Mouse (Mus musculus) intestine, embryonic 15.5 days (tissue): ENCODE measurements around the gene Stoml3. TPM values are rescaled to one million over a fixed set of nuclear protein-coding genes. Genes with fewer than 3 reads are reported as not detected.

Source experiments
- ATAC-seq: fragments of 200-750 bp; cut with Nextera tagmentation; 2 replicates; pipeline ENCODE4 v1.8.0; 2017; ENCODE audit warnings: moderate TSS enrichment, moderate library complexity
- H3K27ac ChIP-seq: fragments of 300-500 bp; sonication (generic); 2 replicates; pipeline ENCODE4 v1.5.1; 2015; ENCODE audit warnings: mild to moderate bottlenecking, inconsistent platforms
- H3K27me3 ChIP-seq: fragments of 300-500 bp; sonication (generic); replicated peaks from 2 replicates; pipeline ENCODE4 v1.6.1; 2015; ENCODE audit warnings: inconsistent platforms
- H3K36me3 ChIP-seq: fragments of 300-500 bp; sonication (generic); 2 replicates; pipeline ENCODE4 v1.6.1; 2015; ENCODE audit warnings: inconsistent platforms
- H3K4me1 ChIP-seq: fragments of 300-500 bp; sonication (generic); replicated peaks from 2 replicates; pipeline ENCODE4 v1.6.1; 2015; ENCODE audit warnings: inconsistent platforms
- H3K4me2 ChIP-seq: fragments of 300-500 bp; sonication (generic); replicated peaks from 2 replicates; pipeline ENCODE4 v1.6.1; 2015; ENCODE audit warnings: mild to moderate bottlenecking, inconsistent platforms
- H3K4me3 ChIP-seq: fragments of 300-500 bp; sonication (generic); replicated peaks from 2 replicates; pipeline ENCODE4 v1.5.1; 2015; ENCODE audit warnings: inconsistent platforms
- H3K9ac ChIP-seq: fragments of 300-500 bp; sonication (generic); 2 replicates; pipeline ENCODE4 v1.6.1; 2015; ENCODE audit warnings: inconsistent platforms
- H3K9me3 ChIP-seq: fragments of 300-500 bp; sonication (generic); 2 replicates; pipeline ENCODE4 v1.6.1; 2016; ENCODE audit warnings: inconsistent platforms
- WGBS: fragments of 180-500 bp; shearing (Covaris S2); methylation state at CpG from one replicate; pipeline ENCODE4 v1.1.7; 2015; 5-methylcytosine and 5-hydroxymethylcytosine counted together
- polyA plus RNA-seq: library from polyadenylated mRNA; unstranded; fragments of >200 nt; fragmentation: Nextera tagmentation; extraction: Ambion mirVana; gene quantifications from 2 replicates; pipeline ENCODE4 v1.2.1, GENCODE M21; 2015

The Stoml3 gene
- polyA plus RNA-seq, 1 experiment from 2014 or later: 0.15 TPM

GRCm38 (mm10) chr3:53463046-53463764 lies 25.2 kb upstream of the Stoml3 start, which contains the start of the genes Nhlrc3 and Proser1:
Nhlrc3 (minus strand) TSS chr3:53463332.
Proser1 (plus strand) TSS chr3:53463666.
- under 1% methylated on average over 51 of the region's 52 CpGs for WGBS
- ATAC-seq: peak; percentile 98

DNA sequence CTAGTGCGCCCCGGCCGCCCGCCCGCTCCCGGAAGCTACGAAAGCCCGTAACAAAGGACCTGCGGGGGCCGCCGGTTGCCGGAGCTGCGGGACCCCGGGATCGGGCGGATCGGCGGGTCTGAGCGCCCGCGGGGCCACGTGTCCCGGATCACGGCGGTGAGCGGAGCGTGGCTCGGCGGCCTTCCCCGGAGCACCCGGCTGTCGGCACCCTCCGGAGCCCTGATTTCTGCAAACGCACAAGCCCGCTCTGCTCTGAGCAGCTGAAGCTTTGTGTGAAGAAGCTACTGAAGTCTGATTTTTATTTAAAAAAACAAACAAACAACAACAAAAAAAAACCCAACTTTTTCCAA lies 24.7 kb upstream of the Stoml3 start:
- H3K27me3 ChIP-seq: no peaks in the 10 kb centered on the region
- H3K36me3 ChIP-seq: peaks cover 3% of the 10 kb centered on the region; the same call in 1 of the 2 replicates
- peak overlapping the region; percentile 62 for H3K4me2 ChIP-seq
- ATAC-seq: peak; percentile 60; the same call in 1 of the 2 replicates
- peaks cover 19% of the 10 kb centered on the region for H3K4me1 ChIP-seq
- H3K4me3 ChIP-seq: peak overlapping the region; percentile 96
- H3K9me3 ChIP-seq: no peaks in the 10 kb centered on the region
- 0% methylated on average over 35 of the region's 35 CpGs for WGBS
- H3K9ac ChIP-seq: peak overlapping the region; percentile 89
- H3K27ac ChIP-seq: peak overlapping the region; percentile 81

More at GRCm38 (mm10) chr3:53463046-53463764, 25.2 kb upstream of the Stoml3 start, which contains the start of the genes Nhlrc3 and Proser1:
- H3K27me3 ChIP-seq: no peaks in the 10 kb centered on the region
- peak within 1 kb of the TSS; percentile 96 for H3K4me3 ChIP-seq
- H3K9me3 ChIP-seq: no peaks in the 10 kb centered on the region
- H3K27ac ChIP-seq: peak within 1 kb of the TSS; percentile 81
- peak within 1 kb of the TSS; percentile 89 for H3K9ac ChIP-seq
- H3K36me3 ChIP-seq: peaks cover 3% of the 10 kb centered on the region
- peaks cover 16% of the 10 kb centered on the region for H3K4me1 ChIP-seq
- peak within 1 kb of the TSS; percentile 62 for H3K4me2 ChIP-seq

DNA sequence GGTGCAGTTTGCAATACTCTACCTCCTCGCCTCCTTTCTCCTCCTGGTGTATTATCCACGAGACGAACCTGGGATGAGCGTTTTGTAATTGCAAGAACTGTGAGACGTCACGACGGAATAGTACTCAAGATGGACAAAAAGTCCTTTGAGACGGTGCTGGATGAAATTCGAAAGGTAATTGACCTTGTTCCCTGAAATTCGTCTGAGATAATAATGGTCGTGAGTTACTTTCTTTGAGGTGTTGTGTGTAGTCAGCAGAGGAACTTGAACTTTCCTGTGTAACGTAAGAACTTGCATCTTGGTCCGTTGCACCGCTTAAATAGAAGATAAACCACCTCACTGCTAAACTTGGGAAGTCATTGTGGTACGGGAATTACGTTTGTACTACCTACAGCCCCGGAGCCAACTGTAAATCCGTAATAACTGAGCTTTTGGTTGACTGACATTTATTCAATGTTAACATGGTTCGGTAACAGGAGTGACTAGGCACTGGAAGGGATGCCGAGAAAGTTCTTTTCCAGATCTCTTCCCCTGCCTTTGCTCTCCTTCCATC lies 24.2 kb upstream of the Stoml3 start:
- Histone ChIP-seq H3K9ac (peak overlapping the region; percentile 89), H3K27ac (peak overlapping the region; percentile 81; the same call in 1 of the 2 replicates), H3K27me3 (no peaks in the 10 kb centered on the region), H3K4me3 (peak overlapping the region; percentile 96), H3K36me3 (peaks cover 3% of the 10 kb centered on the region; the same call in 1 of the 2 replicates), H3K4me1 (peaks cover 19% of the 10 kb centered on the region), H3K4me2 (peak overlapping the region; percentile 62), H3K9me3 (no peaks in the 10 kb centered on the region)
- under 1% methylated on average over 20 of the region's 20 CpGs for WGBS
- ATAC-seq: no peak

GRCm38 (mm10) chr3:53465330-53465729 lies 23.1 kb upstream of the Stoml3 start:
- no peak overlapping the region for H3K9ac ChIP-seq
- WGBS: 33% methylated on average over 6 of the region's 6 CpGs
- H3K27ac ChIP-seq: no peak overlapping the region
- peak overlapping the region; percentile 62 for H3K4me2 ChIP-seq
- no peaks in the 10 kb centered on the region for H3K9me3 ChIP-seq
- ATAC-seq: no peak
- H3K27me3 ChIP-seq: no peaks in the 10 kb centered on the region
- peak overlapping the region; percentile 23 for H3K4me3 ChIP-seq
- peaks cover 3% of the 10 kb centered on the region; the same call in 1 of the 2 replicates for H3K36me3 ChIP-seq
- peaks cover 19% of the 10 kb centered on the region for H3K4me1 ChIP-seq

DNA sequence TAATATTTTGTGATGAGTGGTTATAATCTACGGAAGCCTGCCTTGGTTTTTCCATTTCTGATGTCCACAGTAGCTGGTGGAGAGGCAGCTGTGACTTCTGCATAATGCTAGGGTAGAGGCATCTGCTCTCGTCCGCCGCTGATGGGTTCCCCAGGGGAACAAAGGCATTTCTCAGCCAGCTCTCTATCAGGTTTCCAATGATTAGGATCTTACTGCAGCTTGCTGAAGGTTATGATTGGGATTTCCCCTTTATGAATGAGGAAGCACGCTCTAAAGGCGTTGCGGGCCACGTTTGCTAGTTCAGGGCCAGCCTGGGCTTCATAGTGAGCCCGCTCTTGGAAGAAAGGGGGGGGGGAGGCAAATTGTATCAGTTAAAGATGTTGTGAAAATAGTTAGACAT lies 22.0 kb upstream of the Stoml3 start:
- Histone ChIP-seq H3K4me3 (no peak overlapping the region), H3K27me3 (no peaks in the 10 kb centered on the region), H3K4me2 (peak overlapping the region; percentile 62), H3K9me3 (no peaks in the 10 kb centered on the region), H3K27ac (no peak overlapping the region), H3K4me1 (peaks cover 16% of the 10 kb centered on the region), H3K36me3 (peaks cover 7% of the 10 kb centered on the region), H3K9ac (no peak overlapping the region)
- WGBS: 74% methylated on average over 9 of the region's 9 CpGs
- no peak for ATAC-seq

DNA sequence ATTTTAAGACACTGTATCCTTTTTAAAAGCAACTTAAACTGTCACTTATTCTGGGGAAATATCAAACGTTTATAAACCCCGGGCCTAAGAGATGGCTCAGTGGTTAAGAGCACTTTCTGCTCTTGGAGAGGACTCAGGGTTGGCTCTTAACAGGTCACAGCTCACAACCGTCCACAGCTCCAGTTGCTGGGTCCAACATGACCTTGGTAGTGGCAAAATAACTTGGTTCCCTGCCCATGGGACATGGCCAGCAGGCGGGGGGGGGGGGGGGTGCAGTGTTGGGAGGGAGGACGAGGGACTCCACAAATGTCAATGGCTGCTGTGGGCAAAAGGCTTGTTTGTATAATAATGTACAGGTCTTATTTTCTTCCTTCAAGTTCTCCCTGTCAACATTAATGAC lies 21.1 kb upstream of the Stoml3 start:
- Histone ChIP-seq H3K4me1 (peaks cover 16% of the 10 kb centered on the region), H3K4me3 (no peak overlapping the region), H3K27me3 (no peaks in the 10 kb centered on the region), H3K36me3 (peaks cover 12% of the 10 kb centered on the region), H3K4me2 (no peak overlapping the region), H3K9ac (no peak overlapping the region), H3K27ac (no peak overlapping the region), H3K9me3 (no peaks in the 10 kb centered on the region)
- no peak for ATAC-seq
- 70% methylated on average over 4 of the region's 5 CpGs for WGBS

DNA sequence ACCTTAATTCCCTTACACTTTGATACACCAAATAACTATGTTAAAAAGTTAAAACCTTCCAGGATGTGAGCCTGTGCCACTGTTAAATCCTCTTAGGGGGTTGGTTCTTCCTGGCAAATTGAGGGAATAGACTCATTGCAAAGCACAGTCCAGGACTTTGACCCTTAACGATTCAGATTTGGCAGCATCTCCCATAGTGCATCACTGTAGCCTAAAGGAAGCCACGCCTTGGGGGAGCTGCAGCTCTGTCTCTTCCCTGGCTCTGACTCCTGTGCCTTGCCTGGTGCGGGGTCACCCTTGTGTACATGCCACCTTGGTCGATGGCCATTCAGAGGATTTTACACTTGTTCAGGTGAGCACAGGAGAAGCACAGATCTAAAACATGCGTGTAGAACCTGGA lies 18.8 kb upstream of the Stoml3 start:
- H3K36me3 ChIP-seq: peaks cover 30% of the 10 kb centered on the region
- WGBS: 80% methylated on average over 5 of the region's 5 CpGs
- no peak for ATAC-seq

DNA sequence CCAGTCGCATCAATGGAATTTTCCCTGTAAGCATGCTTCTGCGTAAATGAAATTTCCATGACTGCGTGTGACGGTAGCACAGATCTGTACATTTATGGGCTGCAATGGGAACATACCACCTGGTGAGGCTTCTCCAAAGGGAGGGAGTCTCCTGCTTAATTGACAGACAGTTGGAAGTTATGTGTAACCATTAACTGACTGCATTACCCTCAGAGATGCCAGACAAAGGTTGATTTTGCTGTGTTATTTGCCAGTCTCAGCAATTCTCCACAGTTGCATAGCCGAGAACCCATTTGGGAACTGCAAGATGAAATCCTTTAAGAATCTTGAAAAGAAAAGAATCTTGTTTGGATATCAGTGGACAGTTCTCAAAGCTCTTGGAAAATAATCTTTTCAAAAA lies 16.4 kb upstream of the Stoml3 start:
- no peaks in the 10 kb centered on the region for H3K9me3 ChIP-seq
- no peaks in the 10 kb centered on the region for H3K27me3 ChIP-seq
- H3K4me3 ChIP-seq: no peak overlapping the region
- WGBS: 94% methylated on average over 5 of the region's 5 CpGs
- H3K4me2 ChIP-seq: no peak overlapping the region
- no peak overlapping the region for H3K27ac ChIP-seq
- no peak for ATAC-seq
- no peak overlapping the region for H3K9ac ChIP-seq
- peaks cover 44% of the 10 kb centered on the region for H3K36me3 ChIP-seq
- peaks cover 3% of the 10 kb centered on the region; the same call in 1 of the 2 replicates for H3K4me1 ChIP-seq

More for the DNA sequence above, 18.8 kb upstream of the Stoml3 start:
- Histone ChIP-seq H3K27me3 (no peaks in the 10 kb centered on the region), H3K4me1 (peaks cover 16% of the 10 kb centered on the region), H3K4me2 (no peak overlapping the region), H3K9me3 (no peaks in the 10 kb centered on the region), H3K9ac (no peak overlapping the region), H3K4me3 (no peak overlapping the region), H3K27ac (no peak overlapping the region)

DNA sequence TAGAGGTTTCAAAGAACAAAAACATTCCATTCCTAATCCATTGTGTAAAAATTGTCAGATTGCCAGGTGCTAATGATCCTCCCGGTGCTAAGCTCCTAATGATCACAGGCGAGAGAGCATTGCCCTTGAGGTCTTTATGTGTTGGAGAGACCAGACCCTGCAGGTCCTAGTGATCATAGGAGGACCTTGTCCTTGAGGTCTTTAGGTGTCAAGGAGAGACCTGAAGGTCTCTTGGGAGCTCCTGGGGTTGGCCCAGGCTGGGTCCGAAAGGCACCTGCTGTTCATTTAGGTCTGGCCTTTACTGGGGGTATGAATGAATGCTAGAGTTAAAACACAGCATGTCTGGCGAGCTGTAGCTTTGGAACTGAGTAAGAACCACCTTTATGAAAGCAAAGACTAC lies 14.3 kb upstream of the Stoml3 start:
- no peak overlapping the region for H3K4me2 ChIP-seq
- no peaks in the 10 kb centered on the region for H3K27me3 ChIP-seq
- no peak overlapping the region for H3K9ac ChIP-seq
- H3K9me3 ChIP-seq: no peaks in the 10 kb centered on the region
- H3K36me3 ChIP-seq: peaks cover 60% of the 10 kb centered on the region
- no peaks in the 10 kb centered on the region; the same call in 1 of the 2 replicates for H3K4me1 ChIP-seq
- ATAC-seq: no peak
- H3K27ac ChIP-seq: no peak overlapping the region
- 78% methylated on average over 4 of the region's 4 CpGs for WGBS
- no peak overlapping the region for H3K4me3 ChIP-seq

DNA sequence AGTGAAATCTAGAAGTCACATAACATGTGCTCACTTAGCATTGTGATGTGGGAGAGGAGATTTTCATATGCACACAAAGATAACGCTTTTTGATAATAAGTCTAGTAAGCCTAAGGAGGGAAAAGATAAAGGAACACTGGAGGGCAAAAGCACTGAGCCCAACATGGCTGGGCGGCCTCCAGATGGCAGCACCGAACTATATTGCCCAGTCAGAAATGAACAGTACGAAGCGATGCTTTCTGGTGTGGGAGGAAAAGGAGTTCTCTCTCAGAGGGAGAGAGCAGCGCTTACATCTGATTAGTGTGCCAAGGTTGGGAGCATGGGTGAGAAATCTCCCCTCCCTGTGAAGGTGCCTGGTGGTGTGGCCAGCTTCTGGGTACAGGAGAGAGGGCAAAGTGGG lies 12.6 kb upstream of the Stoml3 start:
- Histone ChIP-seq H3K4me1 (no peaks in the 10 kb centered on the region), H3K9ac (no peak overlapping the region), H3K9me3 (no peaks in the 10 kb centered on the region), H3K36me3 (peaks cover 61% of the 10 kb centered on the region), H3K27ac (no peak overlapping the region), H3K4me3 (no peak overlapping the region), H3K27me3 (no peaks in the 10 kb centered on the region), H3K4me2 (no peak overlapping the region)
- peak; percentile 51 for ATAC-seq
- WGBS: 53% methylated on average over 6 of the region's 6 CpGs

DNA sequence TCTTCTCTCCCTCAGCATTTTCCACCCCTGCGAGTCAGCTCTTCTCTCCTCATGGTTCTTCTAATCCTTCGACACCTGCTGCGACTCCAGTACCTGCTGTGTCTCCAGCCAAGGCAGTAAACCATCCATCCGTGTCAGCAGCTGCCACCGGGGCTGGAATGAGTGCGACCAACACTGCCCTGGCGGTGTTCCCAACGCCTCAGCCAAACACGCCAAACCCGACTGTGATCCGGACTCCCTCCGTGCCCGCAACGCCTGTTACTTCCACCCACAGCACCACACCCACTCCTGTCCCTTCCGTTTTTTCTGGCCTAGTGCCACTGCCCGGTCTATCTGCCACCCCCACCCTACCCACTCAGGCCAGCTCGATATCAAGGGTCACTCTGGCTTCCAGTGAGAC lies 11.0 kb upstream of the Stoml3 start:
- peaks cover 62% of the 10 kb centered on the region for H3K36me3 ChIP-seq
- no peaks in the 10 kb centered on the region for H3K27me3 ChIP-seq
- H3K27ac ChIP-seq: no peak overlapping the region
- H3K9ac ChIP-seq: no peak overlapping the region
- no peak overlapping the region for H3K4me2 ChIP-seq
- no peak overlapping the region for H3K4me3 ChIP-seq
- no peak for ATAC-seq
- H3K4me1 ChIP-seq: no peaks in the 10 kb centered on the region
- no peaks in the 10 kb centered on the region for H3K9me3 ChIP-seq
- 93% methylated on average over 17 of the region's 17 CpGs for WGBS

DNA sequence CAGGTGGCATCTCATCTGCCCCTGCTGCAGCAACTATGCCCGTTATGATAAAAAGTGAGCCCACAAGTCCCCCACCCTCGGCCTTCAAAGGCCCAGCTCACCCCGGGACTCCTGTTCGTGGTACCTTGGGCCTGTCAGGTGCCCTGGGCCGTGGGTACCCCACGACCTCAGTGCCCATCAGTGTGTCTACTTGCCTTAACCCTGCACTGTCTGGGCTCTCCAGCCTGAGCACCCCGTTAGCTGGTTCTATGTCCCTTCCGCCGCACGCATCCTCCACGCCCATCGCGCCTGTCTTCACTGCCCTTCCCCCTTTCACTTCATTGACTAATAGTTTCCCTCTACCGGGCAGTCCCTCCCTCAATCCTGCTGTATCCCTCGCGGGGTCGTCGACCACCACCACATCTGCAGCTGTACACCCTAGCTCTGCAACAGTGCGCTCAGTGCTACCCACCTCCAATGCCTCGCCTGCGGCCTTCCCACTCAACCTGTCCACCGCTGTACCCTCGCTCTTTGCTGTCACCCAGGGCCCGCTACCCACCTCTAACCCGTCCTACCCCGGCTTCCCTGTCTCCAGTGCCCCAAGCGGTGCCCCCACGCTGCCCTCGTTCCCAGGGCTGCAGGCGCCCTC lies 9.9 kb upstream of the Stoml3 start:
- no peaks in the 10 kb centered on the region for H3K9me3 ChIP-seq
- H3K4me3 ChIP-seq: no peak overlapping the region
- H3K4me1 ChIP-seq: no peaks in the 10 kb centered on the region
- no peak overlapping the region for H3K9ac ChIP-seq
- H3K27ac ChIP-seq: no peak overlapping the region
- 95% methylated on average over 30 of the region's 30 CpGs for WGBS
- no peak overlapping the region for H3K4me2 ChIP-seq
- no peaks in the 10 kb centered on the region for H3K27me3 ChIP-seq
- H3K36me3 ChIP-seq: peaks cover 55% of the 10 kb centered on the region
- 0 out of 2 replicates have a peak, but pooled peaks have one; percentile 34 for ATAC-seq
